Mouse (Mus musculus): ENCODE data around the gene 0610010K14Rik. TPM values are rescaled to one million over a fixed set of nuclear protein-coding genes. Genes with fewer than 3 reads are reported as not detected.

Gene 0610010K14Rik
- polyA plus RNA-seq, 1 experiment from 2014 or later: 125 TPM

- H3K9ac ChIP-seq: no peak overlapping the region
- WGBS: 81% methylated on average over 8 of the region's 8 CpGs
Observed at GRCm38 (mm10) chr11:70234497-70234896, 3.2 kb downstream of the 0610010K14Rik start.

DNA sequence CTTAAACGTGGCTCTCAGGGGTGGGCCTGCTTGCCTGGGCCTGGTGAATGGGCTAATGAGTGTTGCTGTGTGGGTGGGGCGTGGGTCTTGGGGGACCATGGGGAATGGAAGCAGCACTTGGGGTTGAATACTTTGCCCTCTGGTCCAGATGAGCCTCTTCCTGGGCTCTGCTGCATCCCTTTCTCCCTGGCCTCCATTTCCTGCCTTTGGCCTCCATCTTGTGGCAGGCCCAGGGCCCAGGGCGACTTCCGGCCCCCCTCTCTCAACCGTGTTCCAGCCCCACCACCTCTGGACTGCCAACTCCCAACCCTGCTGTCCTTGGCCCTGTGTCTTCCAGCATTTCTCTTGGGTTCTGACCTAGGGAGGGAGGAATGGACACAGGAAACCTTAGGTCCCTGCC is 3.7 kb downstream of the 0610010K14Rik start:
- Histone ChIP-seq H3K4me1 (peaks cover 58% of the 10 kb centered on the region), H3K4me3 (no peak overlapping the region), H3K27me3 (replicated peaks) (peaks cover 12% of the 10 kb centered on the region), H3K4me2 (no peak overlapping the region), H3K9ac (no peak overlapping the region), H3K36me3 (peaks cover 17% of the 10 kb centered on the region), H3K9me3 (no peaks in the 10 kb centered on the region), H3K27ac (replicated peaks) (0 out of 2 replicates have a peak overlapping the region, but pooled peaks have one; percentile 8)
- 56% methylated on average over 5 of the region's 5 CpGs for WGBS
- ATAC-seq (ENCODE audit: extremely low read depth, insufficient number of reproducible peaks, low FRiP score, low TSS enrichment): no peak

More at GRCm38 (mm10) chr11:70234497-70234896, 3.2 kb downstream of the 0610010K14Rik start:
- no peak for ATAC-seq (ENCODE audit: extremely low read depth, insufficient number of reproducible peaks, low FRiP score, low TSS enrichment)
- Histone ChIP-seq H3K36me3 (peaks cover 17% of the 10 kb centered on the region), H3K9me3 (no peaks in the 10 kb centered on the region), H3K4me2 (no peak overlapping the region), H3K27ac (replicated peaks) (0 out of 2 replicates have a peak overlapping the region, but pooled peaks have one; percentile 8), H3K4me3 (no peak overlapping the region), H3K27me3 (replicated peaks) (peaks cover 8% of the 10 kb centered on the region), H3K4me1 (peaks cover 55% of the 10 kb centered on the region)

GRCm38 (mm10) chr11:70233016-70233415 is 4.7 kb downstream of the 0610010K14Rik start:
- ATAC-seq (ENCODE audit: extremely low read depth, insufficient number of reproducible peaks, low FRiP score, low TSS enrichment): no peak
- Histone ChIP-seq H3K27me3 (replicated peaks) (peaks cover 21% of the 10 kb centered on the region), H3K4me1 (peaks cover 60% of the 10 kb centered on the region), H3K27ac (replicated peaks) (0 out of 2 replicates have a peak overlapping the region, but pooled peaks have one; percentile 48), H3K36me3 (peaks cover 17% of the 10 kb centered on the region), H3K4me3 (peak overlapping the region; percentile 54), H3K9ac (peak overlapping the region; percentile 84), H3K4me2 (peak overlapping the region; percentile 79), H3K9me3 (no peaks in the 10 kb centered on the region)
- 41% methylated on average over 8 of the region's 8 CpGs for WGBS

DNA sequence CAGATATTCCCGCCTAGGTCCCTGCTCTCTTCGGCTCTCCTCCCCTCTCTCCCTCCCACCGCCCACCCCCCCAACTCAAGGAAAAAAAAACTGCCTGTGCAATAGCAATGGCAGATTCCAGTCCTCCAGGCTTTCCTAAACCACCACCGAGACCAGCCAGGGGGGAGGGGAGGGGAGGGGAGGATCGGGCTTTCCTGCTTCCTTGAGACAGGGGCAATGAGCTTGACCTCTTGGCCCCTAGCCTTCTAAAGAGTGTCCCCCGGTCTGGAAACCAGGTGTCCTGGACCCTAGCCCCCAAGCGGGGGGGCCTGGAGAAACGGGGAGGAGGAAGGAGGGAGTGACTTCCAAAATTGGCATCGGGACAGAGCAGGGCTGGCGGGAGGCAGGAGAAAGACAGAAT is 5.2 kb downstream of the 0610010K14Rik start:
- no peak for ATAC-seq (ENCODE audit: extremely low read depth, insufficient number of reproducible peaks, low FRiP score, low TSS enrichment)
- Histone ChIP-seq H3K4me1 (peaks cover 64% of the 10 kb centered on the region), H3K4me3 (peak overlapping the region; percentile 54), H3K9ac (peak overlapping the region; percentile 84), H3K9me3 (no peaks in the 10 kb centered on the region), H3K4me2 (peak overlapping the region; percentile 79), H3K36me3 (peaks cover 17% of the 10 kb centered on the region), H3K27me3 (replicated peaks) (peaks cover 25% of the 10 kb centered on the region), H3K27ac (replicated peaks) (peak overlapping the region; percentile 48; the same call in 1 of the 2 replicates)
- WGBS: 6% methylated on average over 8 of the region's 10 CpGs

DNA sequence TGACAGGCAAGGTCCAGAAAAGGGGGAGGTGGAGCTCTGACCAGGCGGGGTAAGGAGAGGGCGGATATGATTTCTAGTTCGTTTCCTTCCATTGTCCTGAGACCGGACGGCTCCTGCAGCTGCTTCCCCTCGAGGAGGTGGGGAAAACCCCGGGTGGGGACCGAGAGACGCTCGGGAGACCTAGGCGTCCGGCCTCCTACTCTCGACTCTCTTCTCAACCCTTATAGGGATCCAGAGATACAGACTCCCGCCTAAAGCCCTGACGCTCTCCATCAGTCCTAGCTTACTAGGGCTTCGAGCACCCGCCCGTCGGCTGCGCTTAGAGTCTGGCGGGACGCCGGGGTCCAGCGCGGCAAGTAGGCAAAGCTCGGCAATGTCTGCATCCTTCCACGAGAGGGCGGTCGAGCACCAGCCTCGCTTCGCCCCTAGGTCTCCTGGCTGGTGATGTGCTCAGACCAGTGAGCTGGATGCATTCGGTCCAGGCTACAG is 7.4 kb downstream of the 0610010K14Rik start:
- H3K4me2 ChIP-seq: peak overlapping the region; percentile 71
- 2% methylated on average over 32 of the region's 32 CpGs for WGBS
- no peaks in the 10 kb centered on the region for H3K9me3 ChIP-seq
- peak; percentile 33 for ATAC-seq (ENCODE audit: extremely low read depth, insufficient number of reproducible peaks, low FRiP score, low TSS enrichment)
- H3K27me3 ChIP-seq (replicated peaks): peaks cover 48% of the 10 kb centered on the region
- peaks cover 8% of the 10 kb centered on the region for H3K36me3 ChIP-seq
- H3K27ac ChIP-seq (replicated peaks): peak overlapping the region; percentile 88
- H3K4me1 ChIP-seq: peaks cover 69% of the 10 kb centered on the region
- H3K4me3 ChIP-seq: peak overlapping the region; percentile 51
- H3K9ac ChIP-seq: peak overlapping the region; percentile 82

- Histone ChIP-seq H3K27me3 (replicated peaks) (peaks cover 57% of the 10 kb centered on the region), H3K9me3 (no peaks in the 10 kb centered on the region), H3K4me1 (peaks cover 66% of the 10 kb centered on the region), H3K27ac (replicated peaks) (peak within 1 kb of the TSS; percentile 88), H3K9ac (peak within 1 kb of the TSS; percentile 82), H3K4me2 (peak within 1 kb of the TSS; percentile 71), H3K36me3 (no peaks in the 10 kb centered on the region; the same call in 1 of the 2 replicates), H3K4me3 (peak within 1 kb of the TSS; percentile 51)
- WGBS: 1% methylated on average over 39 of the region's 39 CpGs
- no peak for ATAC-seq (ENCODE audit: extremely low read depth, insufficient number of reproducible peaks, low FRiP score, low TSS enrichment)
Observed at GRCm38 (mm10) chr11:70229260-70230010, 8.3 kb downstream of the 0610010K14Rik start, which contains the start of gene Bcl6b. Bcl6b (minus strand) TSS chr11:70229798.

- 0% methylated on average over 19 of the region's 19 CpGs for WGBS
- Histone ChIP-seq H3K36me3 (no peaks in the 10 kb centered on the region), H3K9ac (peak overlapping the region; percentile 82), H3K4me1 (peaks cover 71% of the 10 kb centered on the region), H3K4me2 (peak overlapping the region; percentile 71), H3K9me3 (no peaks in the 10 kb centered on the region), H3K27me3 (replicated peaks) (peaks cover 63% of the 10 kb centered on the region), H3K27ac (replicated peaks) (peak overlapping the region; percentile 88), H3K4me3 (peak overlapping the region; percentile 51)
- peak; percentile 51 for ATAC-seq (ENCODE audit: extremely low read depth, insufficient number of reproducible peaks, low FRiP score, low TSS enrichment)
Observed at GRCm38 (mm10) chr11:70228828-70229227, 8.9 kb downstream of the 0610010K14Rik start.

- H3K27me3 ChIP-seq (replicated peaks): peaks cover 68% of the 10 kb centered on the region
- no peak for ATAC-seq (ENCODE audit: extremely low read depth, insufficient number of reproducible peaks, low FRiP score, low TSS enrichment)
- H3K4me3 ChIP-seq: peak overlapping the region; percentile 51
- WGBS: 77% methylated on average over 4 of the region's 4 CpGs
- peak overlapping the region; percentile 82 for H3K9ac ChIP-seq
- H3K4me1 ChIP-seq: peaks cover 64% of the 10 kb centered on the region
- no peaks in the 10 kb centered on the region for H3K36me3 ChIP-seq
- no peaks in the 10 kb centered on the region for H3K9me3 ChIP-seq
- H3K4me2 ChIP-seq: peak overlapping the region; percentile 71
- peak overlapping the region; percentile 88 for H3K27ac ChIP-seq (replicated peaks)
Observed at GRCm38 (mm10) chr11:70227661-70228245, 10.0 kb downstream of the 0610010K14Rik start.

DNA sequence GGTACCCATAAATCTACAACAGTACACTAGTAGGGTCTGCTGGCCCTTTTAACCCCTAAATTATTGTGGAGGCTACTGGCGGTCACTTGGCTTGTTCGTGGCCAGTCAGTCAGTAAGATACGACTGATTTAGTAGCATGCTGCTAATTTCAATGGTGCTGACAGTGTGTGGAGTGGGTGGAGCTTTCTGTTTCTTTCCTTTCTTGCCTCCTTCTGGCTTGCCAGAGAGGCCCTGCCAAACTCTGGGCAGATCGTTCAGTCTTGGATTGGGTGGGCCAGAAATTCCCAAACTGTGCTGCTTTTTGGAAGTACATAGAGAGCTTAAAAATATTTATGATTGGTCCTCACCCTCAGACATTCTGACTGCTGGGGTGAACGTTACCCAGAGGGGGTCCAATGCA is 10.6 kb downstream of the 0610010K14Rik start:
- WGBS: 23% methylated on average over 5 of the region's 5 CpGs
- ATAC-seq (ENCODE audit: extremely low read depth, insufficient number of reproducible peaks, low FRiP score, low TSS enrichment): no peak
- peaks cover 68% of the 10 kb centered on the region for H3K27me3 ChIP-seq (replicated peaks)

GRCm38 (mm10) chr11:70226602-70226890 is 11.2 kb downstream of the 0610010K14Rik start:
- ATAC-seq (ENCODE audit: extremely low read depth, insufficient number of reproducible peaks, low FRiP score, low TSS enrichment): no peak
- Histone ChIP-seq H3K4me2 (peak overlapping the region; percentile 71), H3K4me1 (peaks cover 68% of the 10 kb centered on the region), H3K27me3 (replicated peaks) (peaks cover 68% of the 10 kb centered on the region), H3K9me3 (no peaks in the 10 kb centered on the region), H3K36me3 (no peaks in the 10 kb centered on the region), H3K9ac (peak overlapping the region; percentile 82), H3K4me3 (peak overlapping the region; percentile 51), H3K27ac (replicated peaks) (peak overlapping the region; percentile 88)
- WGBS: 10% methylated on average over 18 of the region's 18 CpGs

More for the DNA sequence above, 10.6 kb downstream of the 0610010K14Rik start:
- Histone ChIP-seq H3K9ac (peak overlapping the region; percentile 82), H3K36me3 (no peaks in the 10 kb centered on the region), H3K9me3 (no peaks in the 10 kb centered on the region), H3K4me3 (peak overlapping the region; percentile 51), H3K4me1 (peaks cover 64% of the 10 kb centered on the region), H3K27ac (replicated peaks) (peak overlapping the region; percentile 88), H3K4me2 (peak overlapping the region; percentile 71)

DNA sequence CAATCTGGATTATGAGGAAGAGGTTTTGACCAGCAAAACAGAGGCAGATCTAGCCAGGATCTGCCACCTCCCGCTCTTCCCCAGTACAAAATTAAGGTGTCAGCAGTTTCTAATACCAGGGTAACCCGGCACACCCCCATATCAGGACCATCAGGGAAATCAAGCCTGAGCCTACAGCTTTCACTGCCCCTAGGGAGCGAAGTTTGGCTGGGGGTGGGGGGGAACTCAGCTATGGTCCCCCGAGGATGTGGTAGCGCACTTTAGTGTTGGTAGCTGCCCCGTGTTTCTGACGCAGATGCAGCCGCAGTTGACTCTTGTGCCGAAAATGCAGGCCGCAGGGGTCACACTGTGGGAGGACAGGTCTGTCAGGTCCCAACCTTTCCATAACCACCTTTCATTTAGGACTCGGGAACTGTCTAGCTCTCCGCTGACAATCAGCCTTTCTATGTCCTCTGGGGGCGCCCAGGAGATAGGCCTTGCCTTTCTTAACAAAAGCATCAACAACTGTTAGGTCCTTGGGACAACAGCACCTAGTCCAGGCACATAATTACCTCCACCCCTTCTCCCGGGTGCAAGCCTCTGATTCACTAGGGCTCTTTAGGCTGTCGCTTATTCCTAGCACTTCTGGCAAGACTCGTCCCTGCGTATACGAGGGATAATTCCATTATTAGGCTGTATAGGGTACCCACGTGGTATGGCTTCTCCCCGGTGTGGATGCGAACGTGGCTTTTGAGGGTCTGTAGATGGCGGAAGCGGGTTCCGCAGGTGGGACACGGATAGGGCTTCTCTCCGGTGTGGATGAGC is 11.7 kb downstream of the 0610010K14Rik start:
- WGBS: 18% methylated on average over 27 of the region's 27 CpGs
- H3K4me3 ChIP-seq: peak overlapping the region; percentile 51
- H3K9me3 ChIP-seq: no peaks in the 10 kb centered on the region
- H3K27ac ChIP-seq (replicated peaks): peak overlapping the region; percentile 88
- peak overlapping the region; percentile 71 for H3K4me2 ChIP-seq
- H3K27me3 ChIP-seq (replicated peaks): peaks cover 68% of the 10 kb centered on the region
- peaks cover 73% of the 10 kb centered on the region for H3K4me1 ChIP-seq
- peak overlapping the region; percentile 82 for H3K9ac ChIP-seq
- no peaks in the 10 kb centered on the region for H3K36me3 ChIP-seq
- no peak for ATAC-seq (ENCODE audit: extremely low read depth, insufficient number of reproducible peaks, low FRiP score, low TSS enrichment)
